Mouse (Mus musculus): Measurements from ENCODE around the gene Plin3.

GRCm38 (mm10) chr17:56337791-56338190 lies 45.1 kb upstream of the Plin3 start:
- TF ChIP-seq GATA1 (IDR thresholded peaks at IDR 0.05; ENCODE audit: borderline replicate concordance, low read length): no peak
- no peak for TF ChIP-seq FLI1 (IDR thresholded peaks at IDR 0.05; ENCODE audit: low read length)

Measured in megakaryocyte, embryonic 14.5 days (primary cell).